Mouse (Mus musculus) megakaryocyte, embryonic 14.5 days (primary cell): ENCODE data around the gene Nfe2l1. TPM values are rescaled to one million over a fixed set of nuclear protein-coding genes. Genes with fewer than 3 reads are reported as not detected.

Experiments used
- H3K27me3 ChIP-seq: replicated peaks from 2 replicates; pipeline ENCODE3; 2012; ENCODE audit warnings: inconsistent platforms
- H3K36me3 ChIP-seq: replicated peaks from 2 replicates; pipeline ENCODE3; 2012; ENCODE audit warnings: low read length, inconsistent platforms, mixed read lengths
- H3K4me1 ChIP-seq: 2 replicates; pipeline ENCODE4 v1.6.1; 2012; ENCODE audit warnings: inconsistent platforms
- H3K4me3 ChIP-seq: replicated peaks from 2 replicates; pipeline ENCODE3; 2012; ENCODE audit warnings: moderate library complexity, mild to moderate bottlenecking, inconsistent platforms
- H3K9me3 ChIP-seq: 2 replicates; pipeline ENCODE4 v1.6.1; 2012; ENCODE audit warnings: inconsistent platforms
- FLI1 ChIP-seq: IDR thresholded peaks from 2 replicates; pipeline ENCODE4 v1.6.1; 2012; ENCODE audit warnings: low read length, inconsistent platforms, mixed read lengths
- GATA1 ChIP-seq: IDR thresholded peaks from 3 replicates; pipeline ENCODE4 v1.6.1; 2012; ENCODE audit warnings: mixed read lengths, low read length, inconsistent platforms, borderline replicate concordance
- polyA plus RNA-seq: library from polyadenylated mRNA; stranded (reverse); fragments of >175 nt; gene quantifications from 2 replicates; pipeline ENCODE4 v1.2.3, GENCODE M21; 2012; ENCODE audit warnings: low replicate concordance; ENCODE audit not compliant: insufficient read depth

Gene Nfe2l1
- polyA plus RNA-seq, 1 experiment = 28.9 TPM

- Histone ChIP-seq H3K27me3 (peaks cover 3% of the 10 kb centered on the region), H3K9me3 (no peaks in the 10 kb centered on the region), H3K4me3 (no peak overlapping the region), H3K36me3 (peaks cover 18% of the 10 kb centered on the region), H3K4me1 (peaks cover 39% of the 10 kb centered on the region)
- no peak for TF ChIP-seq GATA1
- no peak for TF ChIP-seq FLI1
Measured at GRCm38 (mm10) chr11:96831516-96831915, 1.7 kb upstream of the Nfe2l1 start.

GRCm38 (mm10) chr11:96830539-96831216, 910 bp upstream of the Nfe2l1 start:
- no peak for TF ChIP-seq GATA1
- no peak for TF ChIP-seq FLI1
- Histone ChIP-seq H3K4me1 (peaks cover 48% of the 10 kb centered on the region), H3K9me3 (no peaks in the 10 kb centered on the region), H3K36me3 (peaks cover 26% of the 10 kb centered on the region), H3K4me3 (peak overlapping the region; percentile 94), H3K27me3 (peaks cover 3% of the 10 kb centered on the region)

- H3K36me3 ChIP-seq = peaks cover 35% of the 10 kb centered on the region
- TF ChIP-seq GATA1 (no peak), FLI1 (no peak)
- peaks cover 60% of the 10 kb centered on the region for H3K4me1 ChIP-seq
- no peaks in the 10 kb centered on the region for H3K9me3 ChIP-seq
- H3K27me3 ChIP-seq = peaks cover 3% of the 10 kb centered on the region
- peak overlapping the region; percentile 94 for H3K4me3 ChIP-seq
Measured at GRCm38 (mm10) chr11:96829403-96829812, 360 bp downstream of the Nfe2l1 start.

- H3K36me3 ChIP-seq = peaks cover 35% of the 10 kb centered on the region
- peaks cover 66% of the 10 kb centered on the region for H3K4me1 ChIP-seq
- no peak for TF ChIP-seq FLI1
- TF ChIP-seq GATA1 = no peak
- H3K9me3 ChIP-seq = no peaks in the 10 kb centered on the region
- H3K27me3 ChIP-seq = peaks cover 2% of the 10 kb centered on the region
- peak overlapping the region; percentile 94 for H3K4me3 ChIP-seq
Measured at GRCm38 (mm10) chr11:96828881-96829280, 887 bp downstream of the Nfe2l1 start.

GRCm38 (mm10) chr11:96827917-96828316, 1.9 kb downstream of the Nfe2l1 start:
- peaks cover 38% of the 10 kb centered on the region for H3K36me3 ChIP-seq
- H3K4me3 ChIP-seq = peak overlapping the region; percentile 94
- H3K4me1 ChIP-seq = peaks cover 71% of the 10 kb centered on the region
- H3K9me3 ChIP-seq = no peaks in the 10 kb centered on the region
- no peaks in the 10 kb centered on the region for H3K27me3 ChIP-seq
- TF ChIP-seq FLI1 = no peak
- TF ChIP-seq GATA1 = no peak

GRCm38 (mm10) chr11:96827062-96827581, 2.6 kb downstream of the Nfe2l1 start:
- H3K9me3 ChIP-seq = no peaks in the 10 kb centered on the region
- peaks cover 76% of the 10 kb centered on the region for H3K4me1 ChIP-seq
- no peaks in the 10 kb centered on the region for H3K27me3 ChIP-seq
- TF ChIP-seq GATA1 (no peak), FLI1 (no peak)
- H3K4me3 ChIP-seq = peak overlapping the region; percentile 29
- peaks cover 46% of the 10 kb centered on the region for H3K36me3 ChIP-seq

- H3K4me1 ChIP-seq = peaks cover 80% of the 10 kb centered on the region
- H3K27me3 ChIP-seq = no peaks in the 10 kb centered on the region
- H3K36me3 ChIP-seq = peaks cover 53% of the 10 kb centered on the region
- peak overlapping the region; percentile 18 for H3K4me3 ChIP-seq
- H3K9me3 ChIP-seq = no peaks in the 10 kb centered on the region
- TF ChIP-seq GATA1 (no peak), FLI1 (no peak)
Measured at GRCm38 (mm10) chr11:96826481-96826880, 3.3 kb downstream of the Nfe2l1 start.

GRCm38 (mm10) chr11:96824783-96825495, 4.8 kb downstream of the Nfe2l1 start:
- no peak for TF ChIP-seq FLI1
- no peak for TF ChIP-seq GATA1
- H3K9me3 ChIP-seq = no peaks in the 10 kb centered on the region
- no peaks in the 10 kb centered on the region for H3K27me3 ChIP-seq
- H3K36me3 ChIP-seq = peaks cover 68% of the 10 kb centered on the region
- peaks cover 81% of the 10 kb centered on the region for H3K4me1 ChIP-seq
- H3K4me3 ChIP-seq = peak overlapping the region; percentile 91

GRCm38 (mm10) chr11:96823880-96824782, 5.6 kb downstream of the Nfe2l1 start:
- H3K4me1 ChIP-seq = peaks cover 81% of the 10 kb centered on the region
- H3K4me3 ChIP-seq = peak overlapping the region; percentile 91
- no peaks in the 10 kb centered on the region for H3K27me3 ChIP-seq
- H3K36me3 ChIP-seq = peaks cover 76% of the 10 kb centered on the region
- no peaks in the 10 kb centered on the region for H3K9me3 ChIP-seq
- no peak for TF ChIP-seq GATA1
- TF ChIP-seq FLI1 = no peak

GRCm38 (mm10) chr11:96823471-96823837, 6.3 kb downstream of the Nfe2l1 start:
- Histone ChIP-seq H3K36me3 (peaks cover 83% of the 10 kb centered on the region), H3K4me1 (peaks cover 78% of the 10 kb centered on the region), H3K9me3 (no peaks in the 10 kb centered on the region), H3K27me3 (no peaks in the 10 kb centered on the region), H3K4me3 (peak overlapping the region; percentile 91)
- TF ChIP-seq GATA1 (no peak), FLI1 (no peak)
